Mouse (Mus musculus) kidney, postnatal 0 days (tissue): Measurements from ENCODE around the gene Pfn3. TPM values are rescaled to one million over a fixed set of nuclear protein-coding genes. Genes with fewer than 3 reads are reported as not detected.
A peak's percentile ranks its signal among the peaks of the same experiment; 100 is the strongest.

Source experiments
- ATAC-seq: fragments of 200-750 bp; cut with Nextera tagmentation; replicated peaks from 2 replicates; pipeline ENCODE4 v1.8.0; 2017; ENCODE audit warnings: low read depth, moderate number of reproducible peaks, moderate TSS enrichment, moderate library complexity; ENCODE audit not compliant: low FRiP score
- DNase-seq: peaks from one replicate; pipeline ENCODE4 v3.0.0-alpha.2; 2016; ENCODE audit warnings: low spot score
- H3K27ac ChIP-seq: fragments of 300-500 bp; sonication (generic); 2 replicates; pipeline ENCODE4 v1.5.1; 2014; ENCODE audit warnings: mild to moderate bottlenecking
- H3K27me3 ChIP-seq: fragments of 300-500 bp; sonication (generic); 2 replicates; pipeline ENCODE4 v1.6.1; 2014; ENCODE audit warnings: low read length, mixed read lengths; ENCODE audit not compliant: insufficient read depth
- H3K36me3 ChIP-seq: fragments of 300-500 bp; sonication (generic); 2 replicates; pipeline ENCODE4 v1.6.1; 2014; ENCODE audit warnings: low read length, mixed read lengths; ENCODE audit not compliant: insufficient read depth
- H3K4me1 ChIP-seq: fragments of 300-500 bp; sonication (generic); replicated peaks from 2 replicates; pipeline ENCODE4 v1.6.1; 2014; ENCODE audit warnings: antibody characterized with exemption, low read length, mixed read lengths; ENCODE audit not compliant: insufficient read depth
- H3K4me2 ChIP-seq: fragments of 300-500 bp; sonication (generic); 2 replicates; pipeline ENCODE4 v1.6.1; 2014; ENCODE audit warnings: mild to moderate bottlenecking, low read length, moderate library complexity, mixed read lengths
- H3K4me3 ChIP-seq: fragments of 300-500 bp; sonication (generic); replicated peaks from 2 replicates; pipeline ENCODE4 v1.5.1; 2014; ENCODE audit warnings: low read depth, low read length
- H3K9ac ChIP-seq: fragments of 300-500 bp; sonication (generic); 2 replicates; pipeline ENCODE4 v1.6.1; 2014; ENCODE audit warnings: low read depth, low read length
- H3K9me3 ChIP-seq: fragments of 300-500 bp; sonication (generic); replicated peaks from 2 replicates; pipeline ENCODE4 v1.6.1; 2016; ENCODE audit warnings: low read length, inconsistent platforms, mixed read lengths
- CTCF ChIP-seq: IDR thresholded peaks from 2 replicates; pipeline ENCODE4 v1.5.1; 2016; ENCODE audit warnings: antibody characterized with exemption, low read depth, mild to moderate bottlenecking, moderate library complexity
- WGBS: fragments of 180-500 bp; shearing (Covaris S2); extraction: QIAGEN DNeasy Blood & Tissue Kit; methylation state at CpG from one replicate; pipeline ENCODE4 v1.1.7; 2014; 5-methylcytosine and 5-hydroxymethylcytosine counted together
- polyA plus RNA-seq: library from polyadenylated mRNA; unstranded; fragments of >200 nt; fragmentation: Nextera tagmentation; extraction: Ambion mirVana; gene quantifications from 2 replicates; pipeline ENCODE4 v1.2.1, GENCODE M21; 2015

Gene Pfn3
- polyA plus RNA-seq, 1 experiment from 2014 or later: not detected

- Histone ChIP-seq H3K4me3 (no peak overlapping the region), H3K4me1 (no peaks in the 10 kb centered on the region), H3K27me3 (no peaks in the 10 kb centered on the region), H3K9me3 (no peaks in the 10 kb centered on the region), H3K36me3 (no peaks in the 10 kb centered on the region), H3K4me2 (no peak overlapping the region), H3K9ac (no peak overlapping the region), H3K27ac (no peak overlapping the region)
- ATAC-seq: no peak
- WGBS: 69% methylated on average over 10 of the region's 10 CpGs
- DNase-seq: no peak
- TF ChIP-seq CTCF: no peak
Measured at GRCm38 (mm10) chr13:55431889-55432685, 17.1 kb upstream of the Pfn3 start.

DNA sequence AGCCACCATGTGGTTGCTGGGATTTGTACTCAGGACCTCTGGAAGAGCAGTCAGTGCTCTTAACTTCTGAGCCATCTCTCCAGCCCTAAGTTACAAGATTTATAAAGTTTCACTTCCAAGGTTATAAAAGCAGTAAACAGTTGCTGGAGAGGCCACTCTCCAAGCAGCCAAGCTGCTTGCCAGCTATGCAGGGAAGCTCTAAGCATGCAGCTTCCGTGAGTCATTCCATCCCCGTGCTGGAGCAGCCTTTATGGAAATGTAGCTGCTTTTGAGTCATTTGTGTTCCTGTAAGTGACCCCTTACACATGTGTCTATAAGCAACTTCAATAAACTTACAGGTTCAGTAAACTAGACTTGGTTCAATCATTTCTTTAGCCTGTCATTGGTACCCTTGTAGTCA is 15.5 kb upstream of the Pfn3 start:
- WGBS: 77% methylated on average over 2 of the region's 2 CpGs
- TF ChIP-seq CTCF: no peak

DNA sequence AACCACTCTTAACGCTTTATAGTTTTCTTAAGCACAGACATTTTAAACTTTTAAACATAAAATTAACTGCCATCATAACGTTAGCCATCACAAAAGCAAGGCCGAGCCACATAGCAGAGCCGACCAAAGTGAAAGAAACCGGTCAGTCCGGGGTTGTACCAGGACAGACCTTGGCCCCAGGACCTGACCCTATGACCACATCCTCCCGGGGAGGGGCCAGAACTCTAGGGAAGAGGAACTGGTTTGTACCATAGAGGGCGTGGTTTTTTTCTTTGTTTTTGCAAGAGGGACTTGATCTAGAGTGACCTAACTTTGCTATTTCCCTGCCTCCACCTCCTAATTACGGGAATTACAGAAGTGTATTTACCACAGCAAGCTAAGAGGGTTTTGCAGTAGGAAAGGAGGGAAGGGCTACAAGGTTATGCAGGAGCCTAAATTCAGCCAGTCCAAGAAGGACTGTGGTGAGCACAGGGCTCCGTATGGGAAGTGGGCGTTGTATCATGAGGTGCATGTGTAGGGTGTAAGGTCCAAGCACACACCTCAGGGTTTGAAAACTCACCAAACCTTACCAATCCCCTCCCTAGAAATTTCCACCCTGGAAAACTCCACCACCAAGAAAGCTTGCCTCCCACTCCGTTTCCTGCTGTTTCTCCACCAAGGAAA is 14.3 kb upstream of the Pfn3 start:
- no peak overlapping the region for H3K4me2 ChIP-seq
- H3K4me3 ChIP-seq: no peak overlapping the region
- H3K9ac ChIP-seq: no peak overlapping the region
- ATAC-seq (no peak), DNase-seq (peak; percentile 40)
- no peaks in the 10 kb centered on the region for H3K36me3 ChIP-seq
- no peaks in the 10 kb centered on the region for H3K4me1 ChIP-seq
- no peaks in the 10 kb centered on the region for H3K27me3 ChIP-seq
- no peak for TF ChIP-seq CTCF
- WGBS: 51% methylated on average over 12 of the region's 12 CpGs
- no peak overlapping the region for H3K27ac ChIP-seq
- no peaks in the 10 kb centered on the region for H3K9me3 ChIP-seq

More for the DNA sequence above, 15.5 kb upstream of the Pfn3 start:
- H3K9me3 ChIP-seq: no peaks in the 10 kb centered on the region
- DNase-seq (no peak), ATAC-seq (no peak)
- no peaks in the 10 kb centered on the region for H3K36me3 ChIP-seq
- no peak overlapping the region for H3K4me2 ChIP-seq
- H3K4me1 ChIP-seq: no peaks in the 10 kb centered on the region
- H3K9ac ChIP-seq: no peak overlapping the region
- H3K27me3 ChIP-seq: no peaks in the 10 kb centered on the region
- no peak overlapping the region for H3K27ac ChIP-seq
- no peak overlapping the region for H3K4me3 ChIP-seq

- Histone ChIP-seq H3K9me3 (no peaks in the 10 kb centered on the region), H3K4me3 (no peak within 1 kb of the TSS), H3K36me3 (no peaks in the 10 kb centered on the region), H3K9ac (no peak within 1 kb of the TSS), H3K27me3 (peaks cover 4% of the 10 kb centered on the region; the same call in 1 of the 2 replicates), H3K4me2 (no peak within 1 kb of the TSS), H3K4me1 (no peaks in the 10 kb centered on the region), H3K27ac (no peak within 1 kb of the TSS)
- 86% methylated on average over 10 of the region's 10 CpGs for WGBS
- no peak for TF ChIP-seq CTCF
- ATAC-seq: no peak
- DNase-seq: no peak
Measured at GRCm38 (mm10) chr13:55426613-55427012, 11.6 kb upstream of the Pfn3 start, which contains the start of gene F12. Gene F12 (minus strand): TSS chr13:55426793.

DNA sequence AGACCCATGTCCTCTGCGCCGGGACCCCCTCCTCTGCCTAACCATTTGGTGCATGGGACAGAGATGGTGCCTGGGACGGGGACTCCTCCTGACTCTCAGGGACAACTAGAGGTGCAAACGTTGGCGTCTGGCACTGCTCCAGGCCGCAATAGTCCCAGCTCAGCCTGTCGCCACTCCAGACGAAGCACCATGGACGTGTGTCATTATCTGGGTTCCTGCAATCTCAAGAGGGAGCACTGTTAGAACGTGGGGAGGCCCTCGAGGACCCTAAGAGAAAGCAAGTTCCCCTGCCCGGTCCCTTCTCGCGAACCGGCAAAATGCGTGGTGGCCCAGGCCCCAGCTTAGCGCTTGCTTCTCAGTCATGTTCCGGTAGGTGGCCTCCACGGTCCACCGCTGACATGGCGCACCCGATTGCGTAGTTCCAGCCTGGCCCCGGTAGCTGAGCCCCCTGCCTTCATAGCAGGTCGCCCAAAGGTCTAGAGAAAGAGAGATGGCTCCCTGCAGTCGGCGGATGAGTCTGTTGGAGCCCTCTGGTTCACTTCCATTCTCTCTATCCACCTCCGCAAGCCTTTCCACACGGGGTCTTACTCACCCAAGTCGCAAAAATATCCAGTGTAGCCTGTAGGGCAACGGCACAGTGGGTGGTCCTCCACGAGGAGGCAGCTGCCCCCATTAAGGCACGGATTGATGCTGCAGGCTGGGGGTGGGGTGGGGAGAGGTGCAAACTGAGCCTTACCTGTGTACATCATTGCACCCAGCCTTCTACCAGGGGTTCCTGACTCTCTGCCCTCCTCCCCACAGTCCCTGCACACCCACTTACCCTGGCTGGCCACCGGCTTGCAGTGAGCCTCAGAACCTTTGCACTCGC is 6.1 kb upstream of the Pfn3 start:
- peak; percentile 74 for TF ChIP-seq CTCF
- no peaks in the 10 kb centered on the region for H3K36me3 ChIP-seq
- peak; percentile 76 for DNase-seq
- H3K9ac ChIP-seq: no peak overlapping the region
- H3K27me3 ChIP-seq: peaks cover 23% of the 10 kb centered on the region
- 0 out of 2 replicates have a peak overlapping the region, but pooled peaks have one; percentile 4 for H3K4me3 ChIP-seq
- H3K4me2 ChIP-seq: peak overlapping the region; percentile 49
- H3K27ac ChIP-seq: no peak overlapping the region
- peak; percentile 34; the same call in 1 of the 2 replicates for ATAC-seq
- H3K4me1 ChIP-seq: no peaks in the 10 kb centered on the region
- WGBS: 15% methylated on average over 35 of the region's 35 CpGs
- H3K9me3 ChIP-seq: no peaks in the 10 kb centered on the region
